Mouse (Mus musculus): ENCODE results near the gene Slc6a11. TPM values are rescaled to one million over a fixed set of nuclear protein-coding genes. Genes with fewer than 3 reads are reported as not detected.

The Slc6a11 gene
- polyA plus RNA-seq, 1 experiment from 2014 or later = not detected

DNA sequence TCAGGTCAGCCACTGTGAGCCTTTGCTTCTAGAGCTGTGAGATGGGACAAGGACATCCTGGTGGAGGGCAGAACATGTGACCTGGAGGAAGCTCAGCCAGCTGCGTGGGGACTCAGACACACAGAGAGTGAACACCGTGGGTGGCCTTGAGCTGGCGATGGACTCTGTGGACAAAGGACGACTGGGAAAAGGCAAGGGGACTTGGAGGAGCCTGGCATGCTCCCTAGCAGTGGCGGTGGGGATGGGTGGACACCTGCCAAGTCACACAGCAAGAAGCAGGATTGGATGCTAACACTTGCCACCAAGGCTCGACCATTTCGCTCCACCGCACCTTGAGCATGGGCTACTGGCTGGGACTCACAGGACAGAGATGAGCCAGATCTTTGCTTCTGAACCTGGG lies 57.8 kb downstream of the Slc6a11 start:
- H3K4me3 ChIP-seq = no peak overlapping the region
- 86% methylated on average over 8 of the region's 8 CpGs for WGBS
- no peak for DNase-seq (ENCODE audit: low spot score)
- no peaks in the 10 kb centered on the region for H3K9me3 ChIP-seq (replicated peaks)
- H3K4me1 ChIP-seq = no peaks in the 10 kb centered on the region
- no peaks in the 10 kb centered on the region for H3K36me3 ChIP-seq
- no peak overlapping the region for H3K27ac ChIP-seq
- H3K27me3 ChIP-seq (ENCODE audit: low read depth, poor library complexity, severe bottlenecking) = no peaks in the 10 kb centered on the region

DNA sequence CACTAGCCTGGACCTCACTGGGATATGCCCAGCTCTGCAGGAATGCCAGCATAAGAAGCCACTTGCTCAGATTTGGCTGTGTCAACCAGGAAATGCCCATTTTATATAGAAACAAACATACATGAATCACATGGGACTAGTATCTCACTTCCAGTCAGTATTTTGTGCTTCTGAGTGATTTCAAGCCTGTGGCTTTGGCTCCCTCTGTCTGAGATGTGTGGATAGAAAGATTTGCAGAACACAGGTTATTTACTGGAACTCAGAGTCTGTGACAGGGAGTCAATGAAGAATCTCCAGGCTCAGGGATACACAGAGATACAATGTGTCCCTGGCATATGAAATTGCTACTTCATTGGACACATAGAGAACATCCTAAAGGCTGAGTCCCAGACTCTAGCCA lies 65.0 kb downstream of the Slc6a11 start:
- Histone ChIP-seq H3K27me3 (ENCODE audit: low read depth, poor library complexity, severe bottlenecking) (no peaks in the 10 kb centered on the region), H3K4me3 (no peak overlapping the region), H3K36me3 (no peaks in the 10 kb centered on the region), H3K9me3 (replicated peaks) (no peaks in the 10 kb centered on the region), H3K4me1 (no peaks in the 10 kb centered on the region), H3K27ac (no peak overlapping the region)
- DNase-seq (ENCODE audit: low spot score) = no peak

DNA sequence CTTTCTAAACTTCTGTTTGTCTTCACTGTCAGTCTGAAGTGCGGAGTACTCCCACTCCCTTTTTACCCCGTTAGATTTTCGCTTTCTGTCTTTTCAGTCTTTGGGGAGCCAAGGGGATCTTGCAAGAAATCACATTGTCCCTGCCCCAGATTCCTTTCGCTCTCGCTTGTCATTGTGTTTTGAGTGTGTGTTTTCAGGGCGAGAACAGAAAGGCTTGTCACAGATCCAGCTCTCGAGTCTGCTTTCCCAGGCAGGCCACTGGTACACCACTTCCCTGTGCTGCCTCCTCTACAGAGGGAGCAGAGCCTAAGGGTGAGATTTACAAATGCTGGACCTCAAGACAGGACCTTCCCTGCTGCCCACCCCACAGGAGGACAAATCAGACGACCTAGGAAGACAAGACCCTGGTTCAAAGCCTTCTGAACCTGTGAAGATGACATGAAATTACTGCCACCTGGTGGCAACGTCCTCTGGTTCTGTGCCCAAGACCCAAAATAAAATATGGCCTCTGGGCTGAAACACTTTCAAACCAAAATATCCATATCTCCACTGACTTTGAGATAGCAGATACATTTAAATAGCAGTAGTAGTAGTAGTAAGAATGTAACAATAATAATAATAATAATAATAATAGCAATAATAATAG lies 68.3 kb downstream of the Slc6a11 start:
- 66% methylated on average over 9 of the region's 9 CpGs for WGBS
- H3K4me3 ChIP-seq = no peak overlapping the region
- no peak for DNase-seq (ENCODE audit: low spot score)
- H3K9me3 ChIP-seq (replicated peaks) = no peaks in the 10 kb centered on the region
- no peaks in the 10 kb centered on the region for H3K36me3 ChIP-seq
- no peak overlapping the region for H3K27ac ChIP-seq
- H3K27me3 ChIP-seq (ENCODE audit: low read depth, poor library complexity, severe bottlenecking) = no peaks in the 10 kb centered on the region
- no peaks in the 10 kb centered on the region for H3K4me1 ChIP-seq

DNA sequence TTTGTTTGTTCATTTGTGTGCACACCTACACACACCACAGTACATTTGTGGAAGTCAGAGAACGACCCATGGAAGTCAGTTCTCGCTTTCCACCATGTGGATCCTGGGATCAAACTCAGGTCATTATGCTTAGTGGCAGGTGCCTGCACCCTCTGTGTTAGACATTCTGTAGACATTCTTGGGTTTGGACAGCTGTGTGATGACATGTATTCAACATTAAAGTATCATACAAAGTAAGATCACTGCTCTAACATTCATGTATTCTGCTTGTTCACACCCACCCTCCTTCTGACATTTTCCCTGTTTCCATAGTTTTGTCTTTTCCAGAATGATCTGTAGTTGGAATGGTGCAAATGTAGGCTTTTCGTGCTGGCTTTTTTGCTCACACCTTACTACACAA lies 73.5 kb downstream of the Slc6a11 start:
- H3K36me3 ChIP-seq = no peaks in the 10 kb centered on the region
- H3K27ac ChIP-seq = no peak overlapping the region
- no peaks in the 10 kb centered on the region for H3K27me3 ChIP-seq (ENCODE audit: low read depth, poor library complexity, severe bottlenecking)
- H3K4me3 ChIP-seq = no peak overlapping the region
- WGBS = 84% methylated on average over 3 of the region's 3 CpGs
- no peak for DNase-seq (ENCODE audit: low spot score)
- no peaks in the 10 kb centered on the region for H3K9me3 ChIP-seq (replicated peaks)
- H3K4me1 ChIP-seq = no peaks in the 10 kb centered on the region

DNA sequence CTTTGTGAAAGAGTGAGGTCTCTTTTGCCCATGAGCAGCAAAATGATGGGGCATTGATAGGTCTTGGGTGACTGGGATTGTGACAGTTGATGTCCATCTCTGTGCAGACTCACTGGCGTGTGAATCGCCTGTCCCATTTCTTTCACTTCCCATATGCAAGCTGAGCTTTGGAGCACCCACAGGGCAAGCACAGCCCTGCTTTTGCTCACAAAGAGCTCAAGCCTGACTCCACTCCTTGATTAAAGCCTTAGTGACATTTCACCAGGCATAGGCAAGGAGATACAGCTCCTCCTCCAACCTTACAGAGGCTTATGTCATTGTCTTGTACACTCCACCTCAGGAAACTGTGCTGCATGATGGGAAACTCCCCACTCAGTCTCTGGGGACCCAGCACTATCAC lies 77.3 kb downstream of the Slc6a11 start:
- Histone ChIP-seq H3K27ac (no peak overlapping the region), H3K27me3 (ENCODE audit: low read depth, poor library complexity, severe bottlenecking) (0 out of 2 replicates have a peak, but pooled peaks cover 4% of the 10 kb centered on the region), H3K36me3 (no peaks in the 10 kb centered on the region), H3K4me3 (no peak overlapping the region), H3K4me1 (no peaks in the 10 kb centered on the region), H3K9me3 (replicated peaks) (no peaks in the 10 kb centered on the region)
- no peak for DNase-seq (ENCODE audit: low spot score)
- WGBS = 89% methylated on average over 2 of the region's 2 CpGs

DNA sequence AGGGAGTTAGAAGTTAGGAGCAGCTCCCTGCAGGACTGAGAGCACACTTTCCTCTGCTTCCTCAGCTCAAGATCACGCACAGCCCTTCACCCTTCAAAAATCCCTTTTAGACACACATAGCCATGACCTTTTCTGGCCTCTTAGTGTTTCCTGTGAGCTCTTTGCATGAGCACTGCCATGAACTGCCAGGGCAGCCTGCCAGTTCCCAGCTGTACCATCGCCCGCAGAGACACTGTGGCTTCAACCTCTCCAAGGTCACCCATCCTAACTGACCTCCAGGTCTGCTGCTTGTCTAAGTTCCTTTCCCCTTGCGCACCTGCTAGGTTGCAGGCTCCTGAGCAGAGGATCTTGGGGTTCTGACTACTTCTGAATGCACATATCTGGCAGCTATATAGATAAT lies 83.4 kb downstream of the Slc6a11 start:
- no peak overlapping the region for H3K4me3 ChIP-seq
- H3K4me1 ChIP-seq = no peaks in the 10 kb centered on the region
- WGBS = 87% methylated on average over 4 of the region's 4 CpGs
- no peaks in the 10 kb centered on the region for H3K9me3 ChIP-seq (replicated peaks)
- no peaks in the 10 kb centered on the region for H3K36me3 ChIP-seq
- H3K27me3 ChIP-seq (ENCODE audit: low read depth, poor library complexity, severe bottlenecking) = 0 out of 2 replicates have a peak, but pooled peaks cover 5% of the 10 kb centered on the region
- no peak overlapping the region for H3K27ac ChIP-seq
- no peak for DNase-seq (ENCODE audit: low spot score)

DNA sequence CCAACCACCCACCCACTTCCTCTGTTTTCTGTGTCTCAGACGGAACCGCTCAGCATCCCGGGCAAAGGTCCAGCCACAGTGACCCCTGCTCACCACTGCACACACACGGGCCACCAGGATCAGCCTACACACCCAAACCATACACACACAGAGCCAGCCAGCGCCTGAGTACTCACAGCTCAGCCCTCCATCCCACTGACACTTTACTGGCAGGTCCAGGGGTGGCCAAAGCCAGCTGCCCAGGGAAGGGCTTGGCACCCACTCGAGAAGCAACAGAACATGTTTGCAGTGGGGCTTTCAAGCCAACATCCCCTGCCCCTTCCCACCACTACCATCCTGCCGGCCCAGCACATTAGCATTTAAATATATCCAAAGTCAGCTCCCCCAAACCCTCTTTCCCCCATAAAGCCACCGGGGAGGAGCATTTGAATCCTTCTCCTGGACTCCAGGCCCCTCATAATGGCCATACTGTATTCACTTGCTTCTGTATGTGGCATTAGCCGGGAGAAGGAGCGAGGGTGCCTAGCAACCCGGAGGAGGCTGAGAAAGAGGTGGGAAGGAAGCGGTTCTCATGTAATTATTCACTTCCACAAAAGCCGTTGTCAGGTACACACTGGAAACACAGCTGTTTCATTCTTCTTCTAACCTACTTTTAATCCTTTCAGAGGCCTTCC lies 85.8 kb downstream of the Slc6a11 start:
- H3K27me3 ChIP-seq (ENCODE audit: low read depth, poor library complexity, severe bottlenecking) = 0 out of 2 replicates have a peak, but pooled peaks cover 5% of the 10 kb centered on the region
- H3K36me3 ChIP-seq = no peaks in the 10 kb centered on the region
- H3K9me3 ChIP-seq (replicated peaks) = no peaks in the 10 kb centered on the region
- no peak overlapping the region for H3K4me3 ChIP-seq
- no peak for DNase-seq (ENCODE audit: low spot score)
- 71% methylated on average over 13 of the region's 13 CpGs for WGBS
- H3K27ac ChIP-seq = no peak overlapping the region
- no peaks in the 10 kb centered on the region for H3K4me1 ChIP-seq

DNA sequence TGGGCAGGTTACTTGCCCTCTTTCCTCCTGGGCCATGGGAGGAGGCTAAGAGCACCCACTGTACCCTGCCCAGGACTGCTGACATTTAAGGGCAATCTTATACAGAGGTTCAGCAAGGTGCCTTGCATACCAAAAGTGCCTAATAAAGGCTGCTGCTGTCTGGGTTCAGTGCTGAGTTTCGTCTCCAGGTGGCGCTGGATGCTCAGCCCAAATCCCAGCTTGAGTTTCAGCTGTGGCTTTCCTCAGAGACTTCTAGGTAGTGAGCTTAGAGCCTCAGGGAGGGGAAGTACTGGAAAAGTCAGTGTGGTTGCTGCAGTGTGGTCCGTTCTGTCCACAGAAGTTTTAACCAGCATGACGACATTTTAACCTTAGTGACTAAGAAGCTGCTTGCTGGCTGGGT lies 93.4 kb downstream of the Slc6a11 start:
- no peak for DNase-seq (ENCODE audit: low spot score)
- Histone ChIP-seq H3K9me3 (replicated peaks) (no peaks in the 10 kb centered on the region), H3K27me3 (ENCODE audit: low read depth, poor library complexity, severe bottlenecking) (peaks cover 12% of the 10 kb centered on the region; the same call in 1 of the 2 replicates), H3K27ac (no peak overlapping the region), H3K4me3 (no peak overlapping the region), H3K36me3 (no peaks in the 10 kb centered on the region), H3K4me1 (peaks cover 10% of the 10 kb centered on the region)
- 19% methylated on average over 4 of the region's 4 CpGs for WGBS

DNA sequence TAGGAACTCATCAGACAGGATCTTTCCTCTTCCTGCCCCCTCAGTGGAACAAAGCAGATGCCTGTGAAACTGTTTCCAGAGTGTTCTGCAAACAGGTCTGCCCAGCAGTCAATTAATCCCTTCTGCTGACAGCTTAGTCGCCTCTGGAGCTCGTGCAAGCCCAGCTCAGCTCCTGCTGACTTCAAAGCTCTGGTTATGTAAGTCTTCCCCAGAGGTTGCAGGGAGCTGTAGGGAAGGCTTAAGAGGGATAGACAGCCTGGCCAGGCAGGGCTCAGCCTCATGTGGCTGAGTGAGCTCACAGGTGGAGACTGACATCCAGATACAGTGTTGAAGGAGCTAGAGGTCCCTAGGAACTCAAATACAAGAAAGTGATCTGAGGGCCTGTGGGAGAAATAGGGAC lies 96.3 kb downstream of the Slc6a11 start:
- DNase-seq (ENCODE audit: low spot score) = peak; percentile 50
- peaks cover 10% of the 10 kb centered on the region for H3K4me1 ChIP-seq
- H3K27ac ChIP-seq = no peak overlapping the region
- H3K36me3 ChIP-seq = no peaks in the 10 kb centered on the region
- H3K4me3 ChIP-seq = no peak overlapping the region
- WGBS = 0% methylated on average over 2 of the region's 2 CpGs
- peaks cover 16% of the 10 kb centered on the region; the same call in 1 of the 2 replicates for H3K27me3 ChIP-seq (ENCODE audit: low read depth, poor library complexity, severe bottlenecking)
- H3K9me3 ChIP-seq (replicated peaks) = no peaks in the 10 kb centered on the region

DNA sequence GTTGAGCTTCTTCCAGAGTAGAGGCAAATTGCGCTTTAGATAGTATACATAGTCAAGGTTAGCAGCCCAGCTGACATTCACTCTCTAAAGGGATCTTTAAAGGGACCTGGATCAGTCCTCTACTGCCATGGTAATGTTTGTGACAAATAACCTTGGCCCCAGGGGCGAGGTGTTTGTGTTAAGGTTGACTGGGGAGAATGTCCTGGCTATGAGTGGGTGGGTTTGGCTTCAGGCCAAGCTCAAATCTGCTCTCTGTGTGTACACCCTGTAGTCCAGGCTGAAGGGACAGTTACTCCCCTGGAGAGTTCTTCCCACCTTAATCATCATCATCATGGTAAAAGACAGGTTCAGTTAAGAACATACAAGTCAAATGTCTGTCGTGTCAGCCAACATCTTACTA lies 97.2 kb downstream of the Slc6a11 start:
- 88% methylated on average over 3 of the region's 3 CpGs for WGBS

DNA sequence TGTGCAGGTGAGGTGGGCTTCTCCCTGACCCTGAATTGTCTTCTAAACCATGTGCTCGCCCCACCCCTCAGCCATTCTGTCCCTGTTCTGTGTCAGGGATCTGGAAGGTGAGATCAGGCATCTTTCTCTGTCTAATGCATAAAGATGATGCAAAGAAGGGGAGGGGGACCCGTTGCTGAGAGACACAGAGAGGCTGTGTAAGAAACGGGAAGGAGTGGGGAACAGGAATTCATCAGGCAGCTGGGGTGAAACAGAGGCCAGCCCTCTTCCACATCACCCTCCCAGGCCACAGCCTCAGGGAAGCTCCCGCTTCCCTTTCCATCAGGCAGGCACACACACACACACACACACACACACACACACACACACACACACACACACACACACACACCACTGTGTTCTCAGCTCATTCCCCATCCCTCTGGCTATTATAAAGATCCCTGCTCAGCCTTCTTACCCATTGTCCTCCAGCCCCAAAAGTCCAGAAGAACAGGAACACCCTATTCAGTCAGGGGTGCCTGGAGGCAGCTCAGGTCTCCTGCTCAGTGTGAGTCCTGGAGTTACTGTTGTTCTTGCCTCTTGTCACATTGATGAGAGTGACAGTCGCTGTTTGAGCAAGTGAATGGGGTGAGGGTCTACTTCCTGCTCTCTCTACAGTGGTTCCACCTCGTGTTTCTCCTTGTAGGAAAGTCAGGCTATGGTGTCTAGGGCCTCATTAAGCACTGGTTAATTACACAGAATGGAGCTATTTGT lies 108.0 kb downstream of the Slc6a11 start:
- no peak overlapping the region for H3K27ac ChIP-seq
- H3K4me1 ChIP-seq = 0 out of 2 replicates have a peak, but pooled peaks cover 3% of the 10 kb centered on the region
- H3K36me3 ChIP-seq = no peaks in the 10 kb centered on the region
- no peak overlapping the region for H3K4me3 ChIP-seq
- peaks cover 20% of the 10 kb centered on the region for H3K27me3 ChIP-seq (ENCODE audit: low read depth, poor library complexity, severe bottlenecking)
- 42% methylated on average over 5 of the region's 6 CpGs for WGBS
- DNase-seq (ENCODE audit: low spot score) = no peak
- no peaks in the 10 kb centered on the region for H3K9me3 ChIP-seq (replicated peaks)

More for the DNA sequence above, 97.2 kb downstream of the Slc6a11 start:
- Histone ChIP-seq H3K36me3 (no peaks in the 10 kb centered on the region), H3K4me1 (peaks cover 10% of the 10 kb centered on the region), H3K9me3 (replicated peaks) (no peaks in the 10 kb centered on the region), H3K4me3 (no peak overlapping the region), H3K27me3 (ENCODE audit: low read depth, poor library complexity, severe bottlenecking) (peaks cover 16% of the 10 kb centered on the region; the same call in 1 of the 2 replicates), H3K27ac (no peak overlapping the region)
- DNase-seq (ENCODE audit: low spot score) = no peak

DNA sequence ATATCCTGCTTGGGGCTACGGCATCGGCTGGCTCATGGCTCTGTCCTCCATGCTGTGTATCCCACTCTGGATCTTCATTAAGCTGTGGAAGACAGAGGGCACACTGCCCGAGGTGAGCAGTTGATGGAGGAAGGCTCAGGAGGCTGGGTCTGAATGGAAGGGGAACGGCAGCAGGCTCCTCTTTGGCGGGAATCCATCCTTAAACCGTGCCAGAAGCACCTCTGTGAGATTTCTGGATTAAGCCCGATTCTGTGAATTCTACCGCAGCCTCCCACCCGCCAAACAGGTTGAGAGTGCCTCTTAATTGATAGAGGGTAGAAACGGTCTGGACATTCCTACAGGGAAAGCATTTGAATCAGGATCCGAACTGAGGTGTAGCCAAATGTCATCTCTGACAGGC lies 114.6 kb downstream of the Slc6a11 start:
- DNase-seq (ENCODE audit: low spot score) = no peak
- Histone ChIP-seq H3K27me3 (ENCODE audit: low read depth, poor library complexity, severe bottlenecking) (peaks cover 30% of the 10 kb centered on the region), H3K4me3 (no peak overlapping the region), H3K27ac (no peak overlapping the region), H3K4me1 (peaks cover 8% of the 10 kb centered on the region; the same call in 1 of the 2 replicates), H3K36me3 (no peaks in the 10 kb centered on the region), H3K9me3 (replicated peaks) (no peaks in the 10 kb centered on the region)
- 83% methylated on average over 11 of the region's 11 CpGs for WGBS

DNA sequence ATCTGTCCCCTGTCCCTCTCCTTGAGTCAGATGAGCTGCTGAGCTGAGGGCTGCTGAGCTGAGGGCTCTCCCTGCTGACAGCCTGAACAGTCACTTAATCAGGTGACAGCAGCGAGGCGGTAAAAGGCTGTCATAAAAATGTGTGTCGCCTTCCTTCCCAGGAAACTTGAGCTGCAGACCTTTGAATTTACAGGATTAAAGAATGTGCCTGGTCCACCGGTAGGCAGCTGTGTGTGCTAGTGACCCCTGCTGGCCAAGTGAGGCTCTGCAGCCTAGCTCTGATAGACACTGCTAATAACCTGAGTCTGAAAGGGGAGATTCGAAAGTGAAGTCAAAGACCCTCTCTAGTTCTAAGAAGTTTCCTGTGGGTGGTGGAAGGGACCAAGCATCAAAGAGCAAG lies 119.3 kb downstream of the Slc6a11 start:
- Histone ChIP-seq H3K4me1 (peaks cover 8% of the 10 kb centered on the region; the same call in 1 of the 2 replicates), H3K27ac (no peak overlapping the region), H3K27me3 (ENCODE audit: low read depth, poor library complexity, severe bottlenecking) (peaks cover 47% of the 10 kb centered on the region), H3K36me3 (no peaks in the 10 kb centered on the region), H3K4me3 (no peak overlapping the region), H3K9me3 (replicated peaks) (no peaks in the 10 kb centered on the region)
- 8% methylated on average over 5 of the region's 5 CpGs for WGBS
- peak; percentile 86 for DNase-seq (ENCODE audit: low spot score)
